Mouse (Mus musculus): ENCODE data around the gene Ank.

The Ank gene

GRCm38 (mm10) chr15:27539745-27540144 is 73.3 kb downstream of the Ank start:
- no peak for DNase-seq (ENCODE audit: low spot score)

GRCm38 (mm10) chr15:27545203-27545602 is 78.7 kb downstream of the Ank start:
- no peak for DNase-seq (ENCODE audit: low spot score)

GRCm38 (mm10) chr15:27548110-27548509 is 81.6 kb downstream of the Ank start:
- no peak for DNase-seq (ENCODE audit: low spot score)

GRCm38 (mm10) chr15:27549071-27549470 is 82.6 kb downstream of the Ank start:
- DNase-seq (ENCODE audit: low spot score) = no peak

- DNase-seq (ENCODE audit: low spot score) = no peak
These were observed 83.4 kb downstream of the Ank start for GRCm38 (mm10) chr15:27549878-27550277.

- no peak for DNase-seq (ENCODE audit: low spot score)
These were observed 84.0 kb downstream of the Ank start for GRCm38 (mm10) chr15:27550358-27550992.

- no peak for DNase-seq (ENCODE audit: low spot score)
These were observed 84.9 kb downstream of the Ank start for GRCm38 (mm10) chr15:27551117-27552114.

GRCm38 (mm10) chr15:27552129-27552700 is 85.7 kb downstream of the Ank start:
- DNase-seq (ENCODE audit: low spot score) = no peak

- no peak for DNase-seq (ENCODE audit: low spot score)
These were observed 87.1 kb downstream of the Ank start for GRCm38 (mm10) chr15:27553554-27553953.

- DNase-seq (ENCODE audit: low spot score) = no peak
These were observed 92.1 kb downstream of the Ank start for GRCm38 (mm10) chr15:27558456-27559147.

- no peak for DNase-seq (ENCODE audit: low spot score)
These were observed 93.8 kb downstream of the Ank start for GRCm38 (mm10) chr15:27560315-27560714.

- no peak for DNase-seq (ENCODE audit: low spot score)
These were observed 97.9 kb downstream of the Ank start for GRCm38 (mm10) chr15:27564106-27565100.

- no peak for DNase-seq (ENCODE audit: low spot score)
These were observed 99.2 kb downstream of the Ank start for GRCm38 (mm10) chr15:27565626-27566185.

GRCm38 (mm10) chr15:27567356-27567755 is 100.9 kb downstream of the Ank start:
- DNase-seq (ENCODE audit: low spot score) = no peak

- no peak for DNase-seq (ENCODE audit: low spot score)
These were observed 101.9 kb downstream of the Ank start for GRCm38 (mm10) chr15:27568371-27568770.

GRCm38 (mm10) chr15:27569924-27570323 is 103.4 kb downstream of the Ank start:
- DNase-seq (ENCODE audit: low spot score) = no peak

- DNase-seq (ENCODE audit: low spot score) = no peak
These were observed 103.9 kb downstream of the Ank start for GRCm38 (mm10) chr15:27570385-27570784.

GRCm38 (mm10) chr15:27571179-27571578 is 104.7 kb downstream of the Ank start:
- no peak for DNase-seq (ENCODE audit: low spot score)

- no peak for DNase-seq (ENCODE audit: low spot score)
These were observed 108.7 kb downstream of the Ank start for GRCm38 (mm10) chr15:27574992-27575781.

- no peak for DNase-seq (ENCODE audit: low spot score)
These were observed 109.5 kb downstream of the Ank start for GRCm38 (mm10) chr15:27575932-27576331.
